Mouse (Mus musculus): ENCODE measurements around the gene Fblim1. TPM values are rescaled to one million over a fixed set of nuclear protein-coding genes. Genes with fewer than 3 reads are reported as not detected.
"Not testable (repeated sequence)": the region's sequence is repeated elsewhere in the genome, so short reads cannot be mapped to it uniquely, and the experiment has no call there.

The Fblim1 gene
- total and polyA plus RNA-seq, 2 experiments from 2014 or later: 22.5 to 25.6 TPM

DNA sequence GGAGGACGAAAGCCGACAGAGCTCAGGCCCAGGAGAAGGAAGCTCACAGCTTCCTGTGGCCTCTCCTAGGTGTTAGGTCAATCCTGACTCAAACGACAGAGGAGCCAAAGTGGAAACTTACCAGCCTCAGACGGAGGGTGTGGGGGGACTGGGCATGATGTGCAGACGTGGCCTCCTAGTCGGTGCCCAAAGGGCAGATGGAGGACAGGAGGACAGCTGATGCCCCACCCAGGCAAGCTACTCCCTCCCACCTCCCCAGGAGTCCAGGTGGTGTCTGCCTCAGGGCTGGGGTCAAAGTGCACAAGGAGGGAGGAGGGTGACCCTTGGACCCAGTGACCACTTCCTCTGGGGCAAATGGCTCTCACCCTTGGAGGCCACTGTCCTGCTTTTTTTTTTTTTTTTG is 34.6 kb downstream of the Fblim1 start:
- 66% methylated on average over 6 of the region's 6 CpGs for WGBS
- TF ChIP-seq CTCF (IDR thresholded peaks at IDR 0.05; ENCODE audit: low read depth): no peak

DNA sequence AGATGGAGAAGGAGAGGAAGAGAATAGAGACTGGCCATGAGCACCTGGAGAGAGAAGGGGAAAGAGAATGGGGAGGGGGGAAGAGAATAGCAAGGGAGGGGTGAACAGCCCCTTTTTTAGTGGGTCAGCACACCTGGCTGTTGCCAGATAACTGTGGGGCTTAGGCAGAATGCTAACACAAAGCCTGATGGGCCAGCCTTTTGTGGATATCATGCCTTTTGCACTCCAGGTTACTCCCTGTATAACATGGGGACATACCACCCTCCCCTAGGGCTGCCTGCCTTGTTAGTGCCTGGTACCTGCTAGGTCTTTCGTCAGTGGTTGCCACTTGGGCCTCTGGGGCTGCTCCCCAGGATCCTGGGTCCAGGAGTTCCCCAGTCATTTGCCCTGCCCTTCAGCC is 35.1 kb downstream of the Fblim1 start:
- no peak for DNase-seq (ENCODE audit: low spot score)
- H3K4me2 ChIP-seq (ENCODE audit: low read depth, low read length): no peak overlapping the region
- no peak overlapping the region for H3K4me3 ChIP-seq (ENCODE audit: low read length)
- TF ChIP-seq CTCF (IDR thresholded peaks at IDR 0.05; ENCODE audit: low read depth): no peak
- 91% methylated on average over 1 of the region's 1 CpGs for WGBS
- no peak overlapping the region for H3K9ac ChIP-seq (replicated peaks; ENCODE audit: low read length)
- no peaks in the 10 kb centered on the region for H3K9me3 ChIP-seq (ENCODE audit: low read length)
- H3K27me3 ChIP-seq (ENCODE audit: insufficient read depth, low read length): no peaks in the 10 kb centered on the region
- no peaks in the 10 kb centered on the region for H3K36me3 ChIP-seq (ENCODE audit: insufficient read depth, low read length)
- no peak overlapping the region for H3K27ac ChIP-seq
- no peaks in the 10 kb centered on the region for H3K4me1 ChIP-seq (ENCODE audit: insufficient read depth, low read length)
- ATAC-seq: no peak

More for the DNA sequence above, 34.6 kb downstream of the Fblim1 start:
- no peaks in the 10 kb centered on the region for H3K27me3 ChIP-seq (ENCODE audit: insufficient read depth, low read length)
- ATAC-seq: no peak
- no peak overlapping the region for H3K27ac ChIP-seq
- H3K36me3 ChIP-seq (ENCODE audit: insufficient read depth, low read length): no peaks in the 10 kb centered on the region
- no peaks in the 10 kb centered on the region for H3K9me3 ChIP-seq (ENCODE audit: low read length)
- no peak for DNase-seq (ENCODE audit: low spot score)
- H3K4me3 ChIP-seq (ENCODE audit: low read length): no peak overlapping the region
- H3K4me1 ChIP-seq (ENCODE audit: insufficient read depth, low read length): no peaks in the 10 kb centered on the region
- no peak overlapping the region for H3K4me2 ChIP-seq (ENCODE audit: low read depth, low read length)
- H3K9ac ChIP-seq (replicated peaks; ENCODE audit: low read length): no peak overlapping the region

DNA sequence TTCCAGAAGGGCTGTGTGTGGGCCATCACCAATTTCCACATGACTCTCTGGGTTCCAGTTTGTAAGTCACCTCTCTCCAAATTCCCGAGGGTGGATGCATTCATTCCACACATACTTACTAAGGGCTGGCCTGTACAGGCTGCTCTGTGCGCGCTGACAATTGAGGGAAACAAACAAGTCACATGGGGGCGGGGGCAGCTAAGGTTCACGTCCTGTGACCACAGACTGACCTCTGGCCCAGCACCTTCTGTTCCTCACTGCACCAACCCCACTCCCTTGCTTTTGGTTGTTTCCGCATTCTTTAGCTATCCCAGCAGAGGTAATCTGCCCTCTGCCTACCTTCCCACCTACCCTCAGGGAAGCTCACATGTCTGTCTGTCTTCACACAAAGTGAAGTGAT is 35.9 kb downstream of the Fblim1 start:
- Histone ChIP-seq H3K4me3 (ENCODE audit: low read length) (no peak overlapping the region), H3K27ac (no peak overlapping the region), H3K9ac (replicated peaks; ENCODE audit: low read length) (no peak overlapping the region), H3K27me3 (ENCODE audit: insufficient read depth, low read length) (no peaks in the 10 kb centered on the region), H3K36me3 (ENCODE audit: insufficient read depth, low read length) (no peaks in the 10 kb centered on the region), H3K4me1 (ENCODE audit: insufficient read depth, low read length) (no peaks in the 10 kb centered on the region), H3K9me3 (ENCODE audit: low read length) (no peaks in the 10 kb centered on the region), H3K4me2 (ENCODE audit: low read depth, low read length) (no peak overlapping the region)
- WGBS: 73% methylated on average over 6 of the region's 6 CpGs
- TF ChIP-seq CTCF (IDR thresholded peaks at IDR 0.05; ENCODE audit: low read depth): no peak
- ATAC-seq: no peak
- DNase-seq (ENCODE audit: low spot score): no peak

DNA sequence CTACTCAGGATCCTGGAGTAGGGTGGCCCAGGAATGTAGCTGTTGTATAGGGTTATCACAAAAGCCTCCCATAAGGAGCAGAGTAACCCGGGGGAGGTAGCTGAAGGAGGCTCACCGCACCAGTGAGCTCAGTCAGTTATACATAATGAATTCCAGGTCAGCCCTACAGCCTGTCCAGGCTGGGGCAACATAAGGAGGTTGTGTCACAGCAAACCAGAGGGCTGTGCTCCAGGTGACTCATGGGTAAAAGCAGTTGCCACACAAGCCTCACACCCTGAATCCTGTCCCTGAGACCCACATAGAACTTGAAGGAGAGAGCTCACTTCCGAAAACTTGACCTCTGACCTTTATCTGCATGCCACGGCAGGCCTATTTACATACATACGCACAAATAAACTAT is 36.9 kb downstream of the Fblim1 start:
- ATAC-seq: no peak
- no peak overlapping the region for H3K9ac ChIP-seq (replicated peaks; ENCODE audit: low read length)
- H3K36me3 ChIP-seq (ENCODE audit: insufficient read depth, low read length): no peaks in the 10 kb centered on the region
- no peaks in the 10 kb centered on the region for H3K4me1 ChIP-seq (ENCODE audit: insufficient read depth, low read length)
- 84% methylated on average over 5 of the region's 5 CpGs for WGBS
- TF ChIP-seq CTCF (IDR thresholded peaks at IDR 0.05; ENCODE audit: low read depth): no peak
- no peaks in the 10 kb centered on the region for H3K27me3 ChIP-seq (ENCODE audit: insufficient read depth, low read length)
- no peaks in the 10 kb centered on the region for H3K9me3 ChIP-seq (ENCODE audit: low read length)
- no peak overlapping the region for H3K27ac ChIP-seq
- no peak for DNase-seq (ENCODE audit: low spot score)
- H3K4me2 ChIP-seq (ENCODE audit: low read depth, low read length): no peak overlapping the region
- H3K4me3 ChIP-seq (ENCODE audit: low read length): no peak overlapping the region

DNA sequence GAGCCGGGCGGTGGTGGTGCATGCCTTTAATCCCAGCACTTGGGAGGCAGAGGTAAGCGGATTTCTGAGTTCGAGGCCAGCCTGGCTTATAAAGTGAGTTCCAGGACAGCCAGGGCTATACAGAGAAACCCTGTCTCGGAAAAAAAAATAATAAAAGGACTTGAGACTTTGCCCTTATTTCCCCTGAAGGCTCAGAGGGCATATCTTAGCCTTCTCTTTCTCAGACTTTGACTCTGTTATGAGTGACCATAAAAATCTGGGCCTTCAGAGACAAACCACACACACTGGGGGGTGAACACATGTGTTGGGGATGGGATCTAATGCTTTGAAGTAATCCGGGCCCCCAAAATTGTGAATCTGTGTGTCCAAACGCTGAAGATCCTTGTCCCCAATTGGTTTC is 38.7 kb downstream of the Fblim1 start:
- not testable (repeated sequence) for H3K9me3 ChIP-seq (ENCODE audit: low read length); H3K4me2 ChIP-seq (ENCODE audit: low read depth, low read length); H3K9ac ChIP-seq (replicated peaks; ENCODE audit: low read length); H3K4me3 ChIP-seq (ENCODE audit: low read length); ATAC-seq; DNase-seq (ENCODE audit: low spot score); H3K4me1 ChIP-seq (ENCODE audit: insufficient read depth, low read length); H3K36me3 ChIP-seq (ENCODE audit: insufficient read depth, low read length); H3K27me3 ChIP-seq (ENCODE audit: insufficient read depth, low read length); H3K27ac ChIP-seq
- WGBS: 96% methylated on average over 7 of the region's 7 CpGs

DNA sequence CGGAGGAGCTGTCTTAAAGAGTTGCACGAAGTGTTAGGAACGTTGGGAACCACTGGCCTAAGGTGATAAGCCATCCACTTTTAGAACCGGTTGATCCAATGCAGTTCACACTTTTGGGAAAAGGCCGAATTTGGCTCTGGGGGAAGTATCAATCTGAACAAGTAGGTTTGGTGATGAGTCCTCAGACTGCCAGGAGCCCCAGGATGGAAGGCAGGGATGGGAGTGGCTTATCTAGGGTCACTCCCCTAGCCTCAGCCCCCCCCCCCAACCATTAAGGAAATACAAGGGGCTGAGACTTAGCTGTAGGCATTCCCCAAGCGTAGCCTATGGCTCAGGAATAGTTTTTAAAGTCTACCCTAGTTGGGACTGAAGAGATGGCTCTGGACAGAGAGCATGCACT is 39.7 kb downstream of the Fblim1 start:
- ATAC-seq (no peak), DNase-seq (ENCODE audit: low spot score) (no peak)
- no peaks in the 10 kb centered on the region for H3K4me1 ChIP-seq (ENCODE audit: insufficient read depth, low read length)
- no peak overlapping the region for H3K9ac ChIP-seq (replicated peaks; ENCODE audit: low read length)
- no peak for TF ChIP-seq CTCF (IDR thresholded peaks at IDR 0.05; ENCODE audit: low read depth)
- H3K4me3 ChIP-seq (ENCODE audit: low read length): no peak overlapping the region
- H3K9me3 ChIP-seq (ENCODE audit: low read length): no peaks in the 10 kb centered on the region
- no peaks in the 10 kb centered on the region for H3K36me3 ChIP-seq (ENCODE audit: insufficient read depth, low read length)
- no peak overlapping the region for H3K4me2 ChIP-seq (ENCODE audit: low read depth, low read length)
- H3K27ac ChIP-seq: no peak overlapping the region
- no peaks in the 10 kb centered on the region for H3K27me3 ChIP-seq (ENCODE audit: insufficient read depth, low read length)
- 93% methylated on average over 6 of the region's 6 CpGs for WGBS

DNA sequence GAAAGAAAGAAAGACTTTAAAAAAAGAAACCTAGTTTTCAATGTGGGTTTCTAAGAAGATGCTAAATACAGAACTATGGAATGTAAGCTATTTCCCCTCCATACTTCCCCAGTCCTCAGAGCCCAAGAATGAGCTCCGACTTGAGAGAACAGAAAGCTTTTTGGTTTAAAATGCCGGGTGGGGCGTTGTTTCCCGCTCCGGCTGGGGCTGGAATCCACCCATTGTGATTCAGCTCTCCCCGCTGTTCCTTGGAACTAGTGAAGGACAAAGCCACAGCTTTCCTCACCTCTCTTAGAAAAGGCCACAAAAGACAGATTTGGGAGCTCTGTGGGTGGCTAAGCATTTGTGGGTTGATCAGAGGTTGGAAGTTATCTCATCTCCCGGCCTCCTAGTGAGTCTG is 40.6 kb downstream of the Fblim1 start:
- DNase-seq (ENCODE audit: low spot score) (no peak), ATAC-seq (no peak)
- H3K4me2 ChIP-seq (ENCODE audit: low read depth, low read length): no peak overlapping the region
- no peak for TF ChIP-seq CTCF (IDR thresholded peaks at IDR 0.05; ENCODE audit: low read depth)
- no peak overlapping the region for H3K27ac ChIP-seq
- no peak overlapping the region for H3K4me3 ChIP-seq (ENCODE audit: low read length)
- H3K9ac ChIP-seq (replicated peaks; ENCODE audit: low read length): no peak overlapping the region
- H3K4me1 ChIP-seq (ENCODE audit: insufficient read depth, low read length): no peaks in the 10 kb centered on the region
- H3K36me3 ChIP-seq (ENCODE audit: insufficient read depth, low read length): no peaks in the 10 kb centered on the region
- no peaks in the 10 kb centered on the region for H3K27me3 ChIP-seq (ENCODE audit: insufficient read depth, low read length)
- no peaks in the 10 kb centered on the region for H3K9me3 ChIP-seq (ENCODE audit: low read length)
- WGBS: 23% methylated on average over 7 of the region's 7 CpGs
